Mouse (Mus musculus) liver, adult 2 months (tissue): ENCODE measurements around the gene Zmym5. TPM values are rescaled to one million over a fixed set of nuclear protein-coding genes. Genes with fewer than 3 reads are reported as not detected.
A peak's percentile ranks its signal among the peaks of the same experiment; 100 is the strongest.

Experiments used
- DNase-seq: peaks from one replicate; pipeline ENCODE4 v3.0.0-alpha.2; 2011; ENCODE audit warnings: low read depth, low spot score; ENCODE audit errors: extremely low read depth
- H3K27ac ChIP-seq: fragments of 200-500 bp; replicated peaks from 2 replicates; pipeline ENCODE4 v1.5.1; 2012; ENCODE audit warnings: low read depth, mild to moderate bottlenecking, control low read depth, inconsistent platforms, low read length; ENCODE audit not compliant: insufficient read depth
- H3K27me3 ChIP-seq: fragments of 200-500 bp; 2 replicates; pipeline ENCODE4 v1.6.1; 2012; ENCODE audit warnings: mild to moderate bottlenecking, moderate library complexity, low read length, inconsistent platforms; ENCODE audit not compliant: control insufficient read depth, insufficient read depth
- H3K36me3 ChIP-seq: fragments of 200-500 bp; 2 replicates; pipeline ENCODE4 v1.6.1; 2012; ENCODE audit warnings: low read length, inconsistent platforms; ENCODE audit not compliant: control insufficient read depth, insufficient read depth
- H3K4me1 ChIP-seq: fragments of 200-500 bp; 2 replicates; pipeline ENCODE4 v1.6.1; 2011; ENCODE audit warnings: low read length; ENCODE audit not compliant: control insufficient read depth, insufficient read depth
- H3K4me3 ChIP-seq: fragments of 200-500 bp; 2 replicates; pipeline ENCODE4 v1.5.1; 2011; ENCODE audit warnings: low read depth, mild to moderate bottlenecking, control low read depth, low read length, moderate library complexity; ENCODE audit not compliant: insufficient read depth
- H3K79me2 ChIP-seq: fragments of 200-500 bp; 2 replicates; pipeline ENCODE4 v1.6.1; 2012; ENCODE audit warnings: inconsistent platforms, mild to moderate bottlenecking, low read length, moderate library complexity; ENCODE audit not compliant: control insufficient read depth, insufficient read depth
- H3K9ac ChIP-seq: fragments of 200-500 bp; 2 replicates; pipeline ENCODE4 v1.6.1; 2012; ENCODE audit warnings: low read depth, mild to moderate bottlenecking, control low read depth, inconsistent platforms, low read length
- CTCF ChIP-seq: fragments of 200-500 bp; IDR thresholded peaks from 2 replicates; pipeline ENCODE4 v1.5.1; 2011; ENCODE audit warnings: low read depth, low read length, control low read depth
- POLR2A ChIP-seq: fragments of 200-500 bp; IDR thresholded peaks from 2 replicates; pipeline ENCODE4 v1.6.1; 2011; ENCODE audit warnings: low read length, control low read depth; ENCODE audit not compliant: insufficient read depth; ENCODE audit errors: extremely low read depth
- WGBS: fragments of 180-500 bp; shearing (Covaris S2); methylation state at CpG from one replicate; pipeline ENCODE4 v1.1.7; 2018; 5-methylcytosine and 5-hydroxymethylcytosine counted together
- polyA plus RNA-seq: library from polyadenylated mRNA; depleted of rRNA; stranded (reverse); fragments of >200 nt; gene quantifications from 2 replicates; pipeline ENCODE4 v1.2.3, GENCODE M21; 2012
- total RNA-seq: library from RNA; depleted of rRNA; stranded (reverse); fragments of >200 nt; gene quantifications from 2 replicates; pipeline ENCODE4 v1.2.3, GENCODE M21; 2014

The Zmym5 gene
- total and polyA plus RNA-seq, 2 experiments = 3.0 to 18.5 TPM

- Histone ChIP-seq H3K79me2 (no peaks in the 10 kb centered on the region), H3K27ac (no peak overlapping the region), H3K9ac (no peak overlapping the region), H3K36me3 (no peaks in the 10 kb centered on the region), H3K4me1 (no peaks in the 10 kb centered on the region), H3K27me3 (no peaks in the 10 kb centered on the region), H3K4me3 (no peak overlapping the region)
- no peak for DNase-seq
- no peak for TF ChIP-seq POLR2A
- TF ChIP-seq CTCF = no peak
- WGBS = 51% methylated on average over 1 of the region's 1 CpGs
Observed at GRCm38 (mm10) chr14:56832563-56833113, 21.1 kb upstream of the Zmym5 start.

GRCm38 (mm10) chr14:56832147-56832546, 20.6 kb upstream of the Zmym5 start:
- Histone ChIP-seq H3K27me3 (no peaks in the 10 kb centered on the region), H3K9ac (no peak overlapping the region), H3K79me2 (no peaks in the 10 kb centered on the region), H3K4me3 (no peak overlapping the region), H3K4me1 (no peaks in the 10 kb centered on the region), H3K36me3 (no peaks in the 10 kb centered on the region), H3K27ac (no peak overlapping the region)
- 100% methylated on average over 3 of the region's 3 CpGs for WGBS
- TF ChIP-seq CTCF (no peak), POLR2A (no peak)
- DNase-seq = no peak

GRCm38 (mm10) chr14:56830491-56831045, 19.1 kb upstream of the Zmym5 start:
- TF ChIP-seq POLR2A (no peak), CTCF (no peak)
- Histone ChIP-seq H3K27ac (no peak overlapping the region), H3K79me2 (no peaks in the 10 kb centered on the region), H3K27me3 (no peaks in the 10 kb centered on the region), H3K36me3 (no peaks in the 10 kb centered on the region), H3K4me1 (no peaks in the 10 kb centered on the region), H3K4me3 (no peak overlapping the region), H3K9ac (no peak overlapping the region)
- DNase-seq = no peak

GRCm38 (mm10) chr14:56824562-56824961, 13.0 kb upstream of the Zmym5 start:
- Histone ChIP-seq H3K27ac (no peak overlapping the region), H3K9ac (no peak overlapping the region), H3K27me3 (no peaks in the 10 kb centered on the region), H3K36me3 (no peaks in the 10 kb centered on the region), H3K79me2 (no peaks in the 10 kb centered on the region), H3K4me1 (no peaks in the 10 kb centered on the region), H3K4me3 (no peak overlapping the region)
- peak; percentile 36 for DNase-seq
- TF ChIP-seq CTCF (no peak), POLR2A (no peak)

DNA sequence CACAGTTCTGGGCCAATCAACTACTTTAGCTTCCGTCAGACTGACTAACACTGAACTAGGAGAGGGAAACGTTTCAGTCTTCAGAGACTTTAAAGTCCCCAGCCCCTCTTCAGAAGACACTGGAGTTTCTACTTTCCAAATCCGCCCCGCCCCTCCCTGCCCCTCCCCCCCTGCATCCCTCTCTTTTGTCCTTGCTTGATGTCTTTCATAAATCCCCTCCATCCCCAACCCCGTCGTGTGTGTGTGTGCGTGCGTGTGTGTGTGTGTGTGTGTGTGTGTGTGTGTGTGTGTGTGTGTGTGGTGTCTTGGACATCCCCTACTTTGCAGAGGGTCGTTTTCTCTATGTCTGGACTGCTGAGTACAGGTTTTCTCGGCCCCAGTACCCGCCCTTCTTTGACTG, 6.1 kb upstream of the Zmym5 start:
- no peak overlapping the region for H3K27ac ChIP-seq
- no peaks in the 10 kb centered on the region for H3K27me3 ChIP-seq
- WGBS = 33% methylated on average over 11 of the region's 11 CpGs
- peaks cover 8% of the 10 kb centered on the region; the same call in 1 of the 2 replicates for H3K4me1 ChIP-seq
- DNase-seq = no peak
- H3K9ac ChIP-seq = no peak overlapping the region
- TF ChIP-seq CTCF (no peak), POLR2A (no peak)
- no peak overlapping the region for H3K4me3 ChIP-seq
- H3K36me3 ChIP-seq = no peaks in the 10 kb centered on the region
- no peaks in the 10 kb centered on the region for H3K79me2 ChIP-seq

DNA sequence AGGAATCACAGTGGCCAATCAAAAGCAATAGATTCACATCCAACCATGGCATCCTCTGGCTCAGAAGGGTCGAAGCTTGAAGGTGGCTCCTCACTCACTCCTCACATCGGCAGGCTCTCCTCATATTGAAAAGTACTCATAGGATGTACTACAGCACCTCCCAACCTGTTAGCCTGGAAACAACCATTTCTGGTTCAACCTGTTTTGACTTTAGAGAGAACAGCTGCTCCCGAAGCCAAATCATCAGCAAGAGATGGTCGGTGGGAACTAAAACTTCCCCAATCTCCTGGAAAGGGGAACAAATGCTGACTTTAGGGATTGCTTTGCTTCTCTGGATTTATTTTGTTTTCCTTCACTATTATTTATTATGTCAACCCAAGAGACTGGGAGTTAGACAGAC, 5.6 kb upstream of the Zmym5 start:
- Histone ChIP-seq H3K4me3 (no peak overlapping the region), H3K9ac (no peak overlapping the region), H3K4me1 (peaks cover 8% of the 10 kb centered on the region; the same call in 1 of the 2 replicates), H3K36me3 (no peaks in the 10 kb centered on the region), H3K79me2 (no peaks in the 10 kb centered on the region), H3K27me3 (no peaks in the 10 kb centered on the region), H3K27ac (no peak overlapping the region)
- TF ChIP-seq CTCF (no peak), POLR2A (no peak)
- WGBS = 77% methylated on average over 4 of the region's 4 CpGs
- no peak for DNase-seq
